In genomic region chr9:50693631-50694030, GRCm38 (mm10) we compare ENCODE assay signal across 1 mouse cellular context.
TF ChIP-seq lines count a peak whose summit lies in the region.

No protein-coding gene starts in this region.

TF ChIP-seq in MEL, 35 proteins besides CTCF, POLR2A, EP300 and RAD21:
- TF ChIP-seq MAFK (IDR thresholded peaks at IDR 0.05; ENCODE audit: borderline replicate concordance, low read depth, low read length) (no peak), SMC3 (IDR thresholded peaks at IDR 0.05; ENCODE audit: low read depth, low read length) (peak; percentile 36; the same call in 1 of the 2 replicates)
